Mouse (Mus musculus): ENCODE results near the gene Satb2.

Gene Satb2

DNA sequence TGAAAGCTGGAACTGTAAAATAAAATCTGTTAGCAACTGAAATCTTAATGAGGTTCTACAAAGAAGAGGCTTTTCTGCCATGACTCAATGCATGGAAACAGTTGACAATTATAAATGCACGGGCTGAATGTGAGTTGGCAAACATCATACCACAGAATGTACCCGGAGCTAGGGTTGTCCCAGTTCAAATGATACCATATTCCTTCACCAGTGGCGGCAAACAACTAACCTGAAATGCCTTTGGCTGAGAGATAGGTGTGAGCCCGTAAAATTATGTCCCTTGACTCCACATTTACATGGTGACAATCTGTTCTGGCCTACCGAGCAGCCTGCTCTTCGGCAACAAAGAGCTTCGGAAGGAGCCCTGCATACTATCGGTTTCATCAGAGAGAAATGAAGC lies 58.0 kb downstream of the Satb2 start:
- DNase-seq, result no peak

DNA sequence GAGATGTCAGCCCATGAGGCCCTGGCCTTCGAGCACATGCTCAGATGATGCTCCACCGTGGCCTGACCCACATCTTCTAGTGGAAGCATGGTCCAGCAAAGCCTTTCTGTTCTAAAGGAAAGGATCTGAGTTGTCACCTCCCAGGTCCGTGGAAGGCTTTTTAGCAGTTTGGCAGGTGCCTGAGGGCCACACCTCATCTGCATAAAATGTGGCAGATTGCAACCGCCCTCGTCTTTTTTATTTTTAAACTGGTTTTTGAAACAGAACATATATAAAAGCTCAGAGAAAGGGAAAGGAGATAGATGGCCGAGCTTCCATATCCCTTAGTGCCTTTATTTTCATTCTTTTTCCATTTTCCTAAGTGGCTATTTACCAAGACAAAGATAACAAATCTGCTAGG lies 64.2 kb downstream of the Satb2 start:
- no peak for DNase-seq

DNA sequence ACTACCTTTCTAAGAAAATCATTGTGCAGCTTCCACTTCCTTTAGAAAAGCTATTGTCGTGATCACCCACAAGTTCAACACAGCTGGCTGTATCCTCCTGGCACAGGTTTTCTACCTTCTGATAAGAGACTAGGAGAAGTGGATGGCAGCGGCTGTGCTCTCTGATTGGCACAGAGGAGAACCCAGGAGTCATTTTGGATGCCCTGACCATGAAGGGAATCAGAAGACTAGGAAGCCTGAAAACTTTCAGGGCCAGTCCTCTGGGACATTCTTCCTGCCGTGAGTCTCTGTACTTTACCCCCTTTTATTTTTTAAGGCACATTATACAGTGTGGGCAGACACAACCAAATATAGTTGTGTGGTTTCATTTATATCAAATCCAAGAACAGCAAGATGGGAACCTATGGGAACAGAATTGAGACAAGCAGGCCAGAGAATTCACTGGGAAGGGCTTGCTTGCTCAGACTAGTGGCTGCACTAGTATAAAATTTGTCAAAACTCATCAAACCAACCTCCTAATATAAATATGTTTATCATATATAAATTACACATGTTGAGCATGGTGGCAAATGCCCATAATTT lies 77.7 kb downstream of the Satb2 start:
- no peak for DNase-seq

DNA sequence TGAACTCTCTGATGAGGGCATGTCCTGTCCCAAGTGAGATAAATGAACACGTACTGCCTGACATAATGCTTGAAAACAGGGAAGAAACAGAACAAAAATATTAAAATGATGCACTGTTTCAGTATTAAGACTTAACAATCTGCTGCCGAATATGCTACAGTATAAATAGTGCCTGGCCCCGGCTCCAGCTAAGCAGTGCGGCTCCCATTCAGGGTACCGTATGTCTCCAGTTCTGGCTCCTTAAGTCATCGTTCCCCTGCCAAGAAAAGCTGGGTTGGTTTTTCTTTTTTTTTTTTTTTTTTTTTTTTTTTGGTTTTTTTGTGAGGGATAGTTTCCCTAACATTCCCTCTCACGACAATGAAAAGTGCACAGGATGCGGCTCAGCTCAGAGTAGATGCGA lies 78.3 kb downstream of the Satb2 start:
- no peak for DNase-seq

DNA sequence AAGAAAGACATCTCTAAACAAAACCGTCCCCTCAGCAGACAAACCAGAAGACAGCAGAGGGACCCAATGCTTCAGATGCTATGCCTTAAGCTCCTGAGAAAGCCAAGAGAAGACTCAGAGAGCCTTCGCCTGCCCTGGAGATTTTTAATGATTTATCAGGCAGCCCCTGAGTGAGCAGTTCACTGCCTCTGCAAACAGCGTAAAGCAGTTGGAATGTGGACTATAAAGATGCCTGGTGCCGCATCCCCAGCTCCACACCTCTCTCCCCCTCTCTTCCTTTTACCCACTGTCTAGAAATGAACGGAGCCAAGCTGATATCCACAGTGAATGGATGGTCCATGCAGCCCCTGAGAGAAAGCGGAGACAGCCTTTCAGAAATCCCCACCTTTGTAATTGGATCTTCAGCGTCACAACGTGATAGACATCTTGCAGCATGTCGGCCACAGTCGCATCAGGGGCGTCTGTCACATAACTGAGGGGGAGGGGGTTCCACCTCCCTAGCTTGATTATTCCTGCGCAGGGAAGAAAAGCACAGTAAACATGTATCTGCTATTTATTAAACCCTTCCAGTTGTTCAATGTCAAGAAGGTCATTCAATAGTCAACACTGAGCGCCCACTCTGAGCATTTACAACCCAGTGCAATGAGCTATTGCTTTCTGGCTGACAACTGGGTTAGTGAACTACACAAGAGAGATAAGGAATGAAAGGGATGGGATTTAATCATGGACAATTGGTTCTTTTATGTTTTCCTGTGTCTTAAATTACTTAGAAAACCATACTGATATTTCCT lies 79.6 kb downstream of the Satb2 start:
- peak; percentile 44 for DNase-seq

DNA sequence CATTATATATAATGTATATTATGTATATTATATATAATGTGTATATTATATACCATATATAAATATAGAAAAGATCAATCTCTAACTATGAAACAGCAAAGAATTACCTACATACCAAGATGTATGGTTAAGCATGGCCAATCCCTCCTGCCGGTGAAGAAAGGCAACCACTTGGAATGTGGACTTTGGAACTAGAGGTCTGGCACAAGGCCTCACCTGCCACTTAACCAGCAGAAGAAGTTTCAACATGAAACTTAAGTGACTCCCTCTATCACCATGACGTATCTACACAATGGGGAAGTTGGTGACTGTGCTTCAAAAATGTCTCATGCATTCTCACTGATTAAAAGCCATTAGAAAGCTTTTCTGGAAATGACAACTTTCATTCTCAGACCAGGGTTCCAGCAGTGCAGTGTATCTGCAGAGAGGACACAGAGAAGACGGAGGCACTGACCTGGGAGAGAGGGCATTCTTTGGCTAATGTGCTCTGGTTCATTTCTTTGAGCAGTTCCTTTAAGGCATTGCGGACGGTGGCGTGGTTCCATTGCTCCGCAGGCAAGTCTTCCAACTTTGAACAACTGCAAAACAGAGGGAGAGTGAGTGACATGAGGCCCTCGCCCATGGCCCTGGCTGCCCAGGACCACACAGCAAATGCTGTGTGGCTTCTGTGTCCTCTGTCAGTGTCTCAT lies 80.8 kb downstream of the Satb2 start:
- DNase-seq, result peak; percentile 62

DNA sequence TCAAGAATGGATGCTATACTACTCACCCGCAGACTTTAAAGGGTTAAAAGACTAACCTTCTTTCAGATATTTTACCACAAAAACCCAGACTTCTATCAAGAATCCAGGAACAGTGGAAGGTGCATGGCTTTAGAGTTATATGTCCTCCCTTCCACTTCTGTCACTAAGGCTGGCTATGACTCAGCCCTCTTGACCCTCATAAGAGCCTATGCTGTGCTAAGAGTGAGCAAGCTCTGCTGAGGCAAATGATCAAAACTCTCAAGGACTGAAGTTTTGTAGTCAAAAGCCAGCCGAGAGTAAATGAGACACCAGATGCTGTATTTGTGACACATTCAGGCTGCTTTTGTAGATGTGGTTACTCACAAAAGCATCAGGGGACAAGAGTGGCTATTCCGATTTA lies 81.8 kb downstream of the Satb2 start:
- no peak for DNase-seq

DNA sequence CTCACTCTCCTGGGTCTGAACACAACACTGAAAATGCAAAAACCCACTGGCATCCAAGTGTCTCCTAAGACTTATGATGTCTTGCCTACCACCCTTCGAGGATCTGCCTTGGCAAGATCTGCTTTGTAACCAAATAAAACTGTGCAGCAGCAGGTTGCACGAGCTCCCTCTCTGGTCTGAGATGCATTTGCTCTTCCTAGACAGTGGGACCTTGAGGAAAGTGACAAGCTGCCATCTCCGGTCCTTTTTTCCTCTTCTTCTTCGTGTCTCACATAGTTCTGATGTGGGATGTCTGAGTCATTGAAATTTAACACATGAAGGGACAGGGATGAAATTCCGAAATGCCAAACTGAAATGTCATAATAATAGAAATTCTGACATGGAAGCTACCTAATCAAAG lies 85.7 kb downstream of the Satb2 start:
- DNase-seq, result no peak

DNA sequence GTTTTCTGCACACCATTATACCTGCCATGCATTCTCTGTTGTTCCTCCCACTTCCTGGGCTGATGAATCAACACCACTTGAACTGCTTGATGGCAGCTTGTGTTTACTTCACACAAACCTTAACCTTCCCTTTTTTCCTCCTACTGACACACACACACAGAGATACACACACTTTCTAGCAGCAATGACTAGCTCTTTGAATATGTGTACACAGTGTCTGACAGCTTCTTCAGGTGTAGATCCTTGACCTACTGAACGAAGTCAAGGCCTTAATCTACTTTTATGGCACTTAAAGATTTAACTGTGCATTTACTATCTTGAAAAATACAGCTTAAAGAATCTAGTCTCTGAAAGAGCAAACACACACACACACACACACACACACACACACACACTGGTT lies 89.5 kb downstream of the Satb2 start:
- DNase-seq, result no peak

DNA sequence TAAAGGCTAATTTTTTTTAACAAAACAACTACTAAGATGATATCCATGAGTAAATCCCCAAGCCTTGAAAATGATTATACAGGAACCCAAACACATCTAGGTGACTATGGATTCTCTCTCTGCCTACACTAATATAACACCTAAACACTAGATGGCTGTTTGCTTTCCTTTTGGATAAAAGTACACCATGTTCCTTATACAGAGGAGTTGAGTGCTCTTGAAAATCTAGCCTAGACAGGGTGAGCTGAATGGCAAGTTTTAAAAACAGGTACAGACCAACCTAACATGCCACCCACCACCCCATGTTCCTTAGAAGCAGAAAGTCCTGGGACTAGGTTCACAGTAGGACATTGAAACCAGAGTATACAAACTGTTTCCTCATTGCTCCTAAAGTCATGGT lies 90.9 kb downstream of the Satb2 start:
- DNase-seq, result no peak

DNA sequence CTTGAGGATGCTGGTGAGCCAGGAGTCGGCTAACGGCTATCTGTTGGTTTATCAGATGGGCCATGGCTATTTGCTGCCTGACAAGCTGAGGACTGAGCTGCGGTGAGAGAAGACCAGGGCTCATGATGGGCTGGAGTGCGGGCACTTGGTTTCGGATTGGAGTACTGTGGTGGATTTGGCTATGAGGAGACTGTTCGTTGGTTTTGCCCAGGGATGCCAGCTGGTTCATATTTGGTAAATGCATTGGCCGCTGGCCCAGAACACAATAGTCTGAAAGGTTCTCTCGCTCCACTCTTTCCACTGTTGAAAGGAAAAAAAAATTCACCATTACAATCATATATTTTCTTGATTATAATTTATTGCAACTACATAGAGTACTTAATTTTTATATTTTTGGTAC lies 107.0 kb downstream of the Satb2 start:
- no peak for DNase-seq

DNA sequence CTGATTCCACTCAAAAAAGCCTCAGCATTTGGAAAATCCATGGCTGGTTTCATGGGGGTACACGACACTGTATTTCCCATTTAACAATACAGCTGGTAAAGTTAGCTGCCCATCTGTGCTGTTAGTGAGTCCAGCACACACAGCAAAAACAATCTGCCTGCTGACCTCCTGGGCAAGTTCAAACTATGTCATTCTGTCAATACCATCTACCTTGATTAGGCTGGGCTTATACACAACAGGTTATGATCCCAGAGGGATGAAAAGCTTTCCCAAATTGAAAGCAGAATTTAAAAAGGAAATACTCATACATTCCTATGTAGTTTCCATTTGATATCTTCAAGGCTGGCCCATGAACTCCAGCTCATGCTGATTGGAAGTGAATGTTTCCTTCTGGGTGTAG lies 113.2 kb downstream of the Satb2 start:
- no peak for DNase-seq

DNA sequence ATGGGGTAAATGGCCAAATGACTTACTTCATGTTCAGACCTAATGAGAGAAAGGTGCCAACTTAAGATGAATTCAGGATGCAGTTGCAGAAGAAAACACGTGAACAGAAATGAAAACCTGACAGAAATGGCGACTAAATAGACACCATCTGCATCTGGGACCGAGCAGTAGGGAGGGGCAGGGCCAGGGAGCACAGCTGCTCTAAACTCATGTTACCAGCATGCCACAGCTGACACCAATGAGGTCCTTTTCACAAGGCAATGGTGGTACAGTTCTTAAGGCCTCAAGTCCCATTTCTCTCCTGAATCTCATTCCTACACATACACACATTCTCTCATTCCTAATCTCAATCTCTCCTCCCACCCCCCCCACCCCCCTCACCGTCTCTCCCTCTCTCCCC lies 115.7 kb downstream of the Satb2 start:
- DNase-seq, result no peak

DNA sequence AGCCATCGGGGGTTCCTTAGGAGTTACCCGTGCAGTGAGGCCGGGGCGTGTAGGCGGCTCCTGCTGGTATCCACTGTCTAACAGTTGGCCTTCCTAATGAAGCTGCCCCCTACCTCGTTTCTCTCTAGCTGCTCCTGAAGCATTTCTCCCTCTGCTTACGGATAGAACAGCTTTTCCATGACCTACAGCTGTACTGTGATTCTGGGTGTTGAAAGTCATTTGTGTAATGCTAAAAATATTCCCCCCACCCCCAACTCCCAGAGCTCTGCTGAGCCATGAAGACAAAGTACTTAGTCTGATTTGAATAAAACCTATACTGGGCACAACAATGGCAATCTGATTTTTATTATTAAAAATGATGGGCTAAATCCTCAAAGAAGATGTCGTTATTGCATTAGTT lies 121.2 kb downstream of the Satb2 start:
- DNase-seq, result no peak

DNA sequence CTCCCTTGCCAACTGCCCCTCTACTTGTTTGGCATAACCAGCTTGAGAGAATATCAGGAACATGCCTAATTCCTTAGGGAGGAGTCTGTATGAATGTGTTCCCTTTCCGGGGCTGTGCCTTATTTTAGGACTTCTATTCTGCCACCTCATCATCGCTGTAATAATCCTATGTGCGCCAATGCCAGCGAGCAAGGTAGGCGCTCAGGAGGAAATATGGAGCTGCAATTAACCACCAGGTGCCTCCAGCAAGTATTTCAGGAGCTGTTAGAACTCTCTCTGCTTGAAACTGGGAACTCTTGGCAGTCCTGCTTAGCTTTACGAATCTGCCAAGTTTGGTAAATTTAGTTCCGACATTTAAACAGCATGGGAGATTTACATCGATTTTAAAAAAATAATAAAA lies 128.0 kb downstream of the Satb2 start:
- DNase-seq, result no peak

DNA sequence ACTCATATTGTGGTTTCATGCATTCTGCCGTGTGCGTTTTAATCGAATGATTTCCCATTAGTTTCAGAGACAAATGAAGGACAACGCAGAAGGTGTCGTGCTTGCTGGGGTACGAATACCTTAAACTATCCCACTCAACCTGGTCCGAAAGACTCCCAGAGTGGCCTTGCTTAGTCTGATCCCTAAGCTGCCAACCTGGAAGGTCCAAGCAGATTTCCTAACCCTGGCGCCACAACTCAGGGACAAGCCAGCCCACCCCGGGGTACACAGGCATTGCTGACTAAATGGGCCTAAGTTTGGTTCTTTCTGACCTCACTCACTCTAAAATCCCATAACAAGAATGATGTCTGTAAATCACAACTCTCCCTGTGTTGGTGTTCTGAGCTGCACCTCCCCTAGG lies 132.1 kb downstream of the Satb2 start:
- DNase-seq, result no peak

DNA sequence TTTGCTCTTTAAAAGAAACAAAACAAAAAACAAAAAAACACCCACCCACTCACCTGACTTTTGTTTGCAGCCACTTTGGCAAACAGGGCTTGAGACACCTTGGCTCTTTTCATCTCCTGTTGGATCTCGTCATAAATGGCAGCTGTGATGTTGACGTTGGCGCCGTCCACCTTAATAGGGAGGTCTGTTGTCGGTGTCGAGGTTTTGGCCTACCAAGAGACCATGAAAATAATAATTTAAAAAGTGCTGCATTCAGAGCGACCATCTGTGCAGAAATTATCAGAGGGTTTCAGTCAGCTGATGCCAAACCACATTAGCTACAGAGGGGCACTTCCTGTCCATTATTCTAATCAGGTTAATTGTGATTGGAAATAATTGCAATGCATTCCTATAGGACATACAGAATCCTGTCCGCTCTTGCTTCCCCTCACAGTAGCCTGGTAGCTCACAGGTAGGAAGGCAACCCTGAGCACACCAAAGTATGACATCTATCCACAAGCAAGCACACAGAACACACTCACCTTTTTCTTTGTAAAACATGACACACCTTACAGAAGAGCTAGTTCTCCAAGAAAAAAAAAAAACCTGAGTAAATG lies 132.8 kb downstream of the Satb2 start:
- DNase-seq, result no peak

DNA sequence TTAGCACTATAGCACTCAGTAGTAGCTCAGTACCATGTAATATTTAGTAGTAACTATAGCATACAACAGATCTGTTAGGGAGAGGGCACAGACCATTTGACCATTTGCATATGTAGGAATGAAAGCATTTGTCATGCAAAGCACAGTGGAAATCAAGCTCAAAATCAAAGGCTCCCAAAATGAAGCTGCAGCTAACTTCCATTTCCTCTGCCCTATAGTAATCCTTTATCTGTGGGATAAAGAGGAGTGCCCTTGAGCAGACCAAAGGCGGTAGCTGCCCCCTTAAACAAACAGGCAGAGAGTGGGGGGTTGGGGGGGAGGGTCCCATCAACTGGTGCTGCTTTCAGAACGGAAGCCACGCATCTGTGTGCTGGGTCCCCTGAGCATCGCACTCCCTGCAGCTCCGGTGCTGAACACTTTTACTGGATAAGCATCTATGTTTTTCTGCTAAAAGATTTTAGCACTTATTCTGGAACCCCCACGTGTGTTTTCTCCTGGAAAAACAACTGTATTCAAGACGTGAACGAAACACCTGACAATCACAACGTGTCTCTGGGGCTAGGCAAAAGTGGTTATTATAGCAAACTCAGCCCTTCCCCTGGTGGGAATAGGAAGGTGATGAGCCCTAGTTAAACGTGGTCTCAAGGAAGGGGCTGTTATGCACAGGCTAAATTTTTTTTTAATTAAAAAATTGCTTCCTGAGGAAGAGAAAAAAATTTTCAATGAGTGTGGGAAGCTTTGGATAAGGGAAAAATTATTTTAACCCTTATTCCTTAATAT lies 133.7 kb downstream of the Satb2 start:
- no peak for DNase-seq

DNA sequence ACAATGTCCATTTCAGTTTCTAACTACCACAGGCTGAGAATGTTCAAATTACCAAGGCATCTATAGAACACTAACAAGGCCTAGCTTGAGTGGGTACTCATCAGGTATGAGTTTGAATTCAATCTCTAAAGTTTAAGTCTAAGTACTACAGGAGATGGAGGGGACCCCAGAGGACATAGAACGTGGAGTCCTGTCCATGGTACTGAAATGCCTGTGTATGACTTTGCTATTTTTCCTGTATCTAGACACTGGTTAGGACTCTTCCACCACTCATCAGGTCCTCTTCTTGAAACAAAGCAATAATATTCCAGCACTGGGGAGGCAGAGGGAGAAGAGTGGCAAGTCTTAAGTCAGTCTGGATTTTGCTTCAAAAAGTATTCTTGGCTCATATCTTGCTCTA lies 139.5 kb downstream of the Satb2 start:
- no peak for DNase-seq

DNA sequence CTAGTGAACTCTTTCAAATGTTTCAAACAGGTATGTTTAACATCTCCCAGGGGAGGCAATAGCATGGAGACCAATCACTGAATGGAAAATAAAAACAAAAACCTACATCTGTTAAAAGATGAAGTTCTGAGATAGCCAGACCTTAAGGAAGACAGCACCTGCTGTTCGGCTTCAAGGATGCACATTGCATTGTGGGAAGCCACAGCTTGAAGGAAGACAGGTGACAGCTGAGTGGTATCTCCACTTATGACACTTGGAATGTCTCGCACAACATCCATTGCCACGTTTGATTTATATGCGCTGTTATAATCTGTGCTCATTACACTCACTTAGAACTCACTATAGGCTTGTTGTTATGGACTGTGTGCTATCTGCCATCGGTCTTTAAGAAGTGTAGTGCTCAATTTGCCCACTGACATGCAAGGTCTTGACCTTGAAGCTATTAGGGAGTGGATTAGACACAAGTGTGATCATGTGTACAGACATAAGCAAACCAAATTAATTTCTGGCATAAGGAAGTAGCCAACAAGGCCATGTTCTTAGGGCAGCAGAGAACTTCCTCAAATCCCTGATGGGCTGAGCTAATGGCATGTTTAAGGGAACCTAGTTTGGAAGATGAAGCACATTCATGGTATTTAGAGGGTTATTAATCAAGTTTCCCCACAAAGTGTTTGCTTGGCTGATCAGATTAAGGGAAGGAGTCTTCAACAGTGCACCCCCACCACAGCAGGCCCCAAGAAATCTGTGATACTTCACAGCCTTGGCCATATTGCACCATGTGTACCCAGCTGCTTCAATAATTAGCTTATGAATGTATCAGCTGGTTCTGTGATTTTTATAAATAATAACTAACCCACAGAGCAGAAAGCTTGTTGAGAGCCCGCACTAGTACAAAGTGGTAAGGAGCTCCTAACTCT lies 144.2 kb downstream of the Satb2 start:
- no peak for DNase-seq

DNA sequence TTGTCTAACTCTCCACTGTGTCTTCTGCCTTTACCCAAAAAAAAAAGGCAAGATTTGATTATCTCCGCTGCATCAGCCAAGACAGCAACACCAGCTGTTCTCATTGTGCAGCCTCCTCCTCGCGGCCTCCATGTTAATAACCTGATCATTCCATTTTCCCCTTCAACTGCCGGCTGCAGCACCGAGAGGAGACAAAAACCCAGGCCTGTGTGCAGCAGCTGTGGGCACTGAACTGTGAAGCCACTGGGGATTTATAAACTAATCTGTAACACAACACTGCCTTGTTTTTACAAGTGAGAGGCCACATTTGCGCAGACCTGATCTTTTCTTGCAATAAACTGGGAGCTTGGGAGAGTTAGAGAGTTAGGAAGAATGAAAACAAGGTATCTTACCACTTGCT lies 145.1 kb downstream of the Satb2 start:
- DNase-seq, result peak; percentile 8

DNA sequence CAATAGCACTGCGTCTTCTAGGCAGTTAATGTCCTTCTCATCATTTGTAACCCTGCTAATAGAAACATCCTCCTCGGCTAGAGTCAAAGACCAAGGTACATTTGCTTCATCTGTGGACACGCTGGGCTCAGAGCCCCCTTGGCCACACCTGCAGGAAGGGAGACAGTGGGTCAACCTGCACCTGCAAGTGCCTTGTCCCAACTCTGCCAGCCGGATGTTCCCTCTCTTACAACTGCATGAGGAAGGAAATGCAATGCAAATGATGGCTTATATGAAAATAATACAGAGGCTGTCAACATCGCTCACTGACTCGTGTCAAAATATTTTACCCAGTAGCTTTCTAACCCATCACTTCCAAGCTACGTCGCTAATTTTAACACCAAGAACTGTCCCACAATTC lies 145.7 kb downstream of the Satb2 start:
- no peak for DNase-seq

All from kidney, adult 11 months (tissue).